Mouse (Mus musculus) kidney, postnatal 36 days (tissue): Measurements from ENCODE around the gene Mkln1.

Source experiments
- DNase-seq, 2 experiments: peaks; one replicate each; pipeline ENCODE4 v3.0.0; 2021 to 2022; ENCODE audit warnings: mixed read lengths in 2 of 2

Gene Mkln1

DNA sequence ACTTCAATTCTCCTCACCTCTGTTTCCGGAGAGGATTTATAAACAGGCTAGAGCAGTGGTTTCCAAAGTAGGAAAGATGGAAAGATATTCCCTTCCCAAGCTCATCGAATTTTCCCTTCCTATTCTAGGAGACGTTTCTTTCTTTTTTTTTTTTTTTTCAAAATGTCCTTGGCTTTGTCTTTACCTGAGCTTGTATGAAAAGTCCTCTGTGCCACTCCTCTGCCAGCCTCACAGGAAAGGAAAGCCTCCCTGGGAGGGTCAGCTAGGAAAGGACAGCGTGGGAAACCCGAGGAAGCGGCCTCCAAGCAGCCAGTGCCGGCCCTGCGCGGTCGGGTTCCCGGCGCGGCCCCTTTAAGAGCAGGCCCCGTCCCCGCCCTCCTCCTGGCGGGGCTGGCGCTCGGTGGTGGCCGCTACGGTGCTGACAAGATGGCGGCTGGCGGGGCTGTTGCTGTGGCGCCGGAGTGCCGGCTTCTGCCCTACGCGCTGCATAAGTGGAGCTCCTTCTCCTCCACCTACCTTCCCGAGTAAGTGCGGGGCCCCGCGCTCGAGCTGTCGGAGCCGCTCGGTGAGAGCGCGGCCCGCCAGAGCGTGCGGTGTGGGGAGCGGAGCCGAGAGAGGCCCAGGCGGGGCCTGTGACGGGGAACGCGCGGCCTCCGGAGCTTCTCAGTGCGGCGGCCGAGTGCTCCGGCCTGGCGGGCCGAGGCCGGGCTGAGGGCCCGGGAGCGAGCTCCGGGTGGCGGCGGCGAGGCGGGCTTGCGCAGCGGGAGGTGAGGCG is at the start of gene Mkln1:
TSS of gene Mkln1 (plus strand) at position 305 of the 775 bp plus-strand sequence.
- DNase-seq, result peak; percentile 93 to 95

DNA sequence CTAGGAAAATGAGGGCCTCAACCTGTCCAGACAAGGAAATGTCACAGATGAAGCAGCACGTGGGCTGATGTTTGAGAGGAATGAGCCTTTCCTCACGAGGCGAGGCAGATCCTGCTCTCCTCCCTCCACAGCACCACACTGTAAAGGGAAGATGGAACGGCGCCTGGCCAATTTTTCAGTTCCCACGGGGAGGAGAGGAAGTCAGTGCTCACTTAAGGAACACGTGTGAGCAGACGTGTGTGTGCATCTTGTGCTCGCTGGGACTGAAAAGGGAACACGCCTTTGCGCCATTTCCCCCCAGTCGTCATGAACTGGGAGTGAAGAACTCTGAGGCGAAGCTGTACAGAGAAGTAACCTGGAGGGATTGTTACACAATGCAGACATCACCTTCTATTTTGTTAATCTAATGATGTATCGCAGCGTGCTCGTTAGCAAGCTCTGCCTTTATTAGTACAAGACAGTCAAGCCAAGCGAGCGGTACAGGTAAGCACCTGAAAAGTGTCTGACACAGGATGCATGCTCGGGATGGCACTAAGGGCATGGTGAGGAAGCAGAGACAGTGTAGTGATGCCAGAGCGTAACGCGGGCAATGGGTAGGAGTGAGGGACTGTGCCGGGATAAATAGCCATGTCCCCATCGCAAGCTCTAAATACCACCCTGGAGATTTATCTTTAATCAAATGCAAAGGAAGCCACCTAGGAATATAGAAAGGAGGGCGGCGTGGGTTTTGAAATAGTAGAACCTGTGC is 41.9 kb upstream of the Mkln1 start:
- DNase-seq, result no peak

- peak in 1 of 2 experiments; percentile 22 for DNase-seq
Measured at GRCm38 (mm10) chr6:31357286-31357685, 41.2 kb upstream of the Mkln1 start.

- DNase-seq, result no peak
Measured at GRCm38 (mm10) chr6:31362617-31363016, 35.9 kb upstream of the Mkln1 start.

DNA sequence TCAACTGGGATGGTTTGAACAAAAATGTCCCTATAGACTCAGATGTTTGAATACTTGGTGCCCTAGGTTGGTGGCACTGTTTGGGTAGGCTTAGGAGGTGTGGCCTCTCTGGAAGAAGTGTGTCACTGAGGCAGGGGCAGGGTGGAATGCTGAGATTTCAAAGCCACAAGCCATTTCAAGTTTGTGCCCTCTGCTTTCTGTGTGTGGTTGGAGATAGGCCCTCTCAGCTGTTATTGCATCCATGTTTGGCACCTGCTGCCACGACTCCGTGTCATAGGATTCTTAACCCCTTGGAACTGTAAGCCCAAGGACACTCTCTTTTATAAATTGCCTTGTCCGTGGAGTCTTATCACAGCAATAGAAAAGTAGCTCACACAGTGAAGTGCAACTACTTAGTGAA is 34.1 kb upstream of the Mkln1 start:
- DNase-seq, result no peak

DNA sequence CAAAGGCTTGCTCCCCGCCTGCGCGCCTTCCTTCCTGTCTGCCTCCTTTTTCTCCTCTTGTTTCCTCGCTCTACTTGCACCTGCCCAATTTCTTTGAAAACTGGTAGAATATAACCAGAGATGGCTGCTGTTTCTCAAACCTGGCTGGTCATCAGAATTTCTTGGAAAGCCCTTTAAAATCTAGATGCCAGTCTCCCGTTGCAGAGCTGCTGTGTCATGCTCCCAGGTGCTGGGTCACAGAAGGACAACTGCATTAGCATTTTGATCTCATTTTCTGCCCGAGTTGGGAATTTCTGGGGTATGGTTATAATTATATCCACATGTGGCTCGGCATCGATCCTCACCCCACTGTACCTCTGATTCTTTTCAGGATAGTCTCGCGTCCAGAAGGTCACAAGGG is 30.6 kb upstream of the Mkln1 start:
- no peak for DNase-seq

DNA sequence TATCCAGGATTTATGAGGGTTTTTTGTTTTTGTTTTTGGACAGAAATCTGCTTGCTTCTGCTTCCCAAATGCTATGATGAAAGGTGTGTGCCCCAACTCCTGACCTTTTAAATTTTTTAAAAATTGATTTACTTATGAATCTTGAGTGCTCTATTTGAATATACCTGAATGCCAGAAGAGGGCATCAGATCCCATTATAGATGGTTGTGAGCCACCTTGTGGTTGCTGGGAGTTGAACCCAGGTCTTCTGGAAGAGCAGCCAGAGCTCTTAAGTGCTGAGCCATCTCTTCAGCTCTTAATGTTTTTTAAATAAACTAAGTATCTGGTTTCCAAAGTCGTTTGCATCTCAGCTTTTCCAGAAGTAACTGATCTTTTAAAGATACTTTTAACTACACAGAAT is 30.0 kb upstream of the Mkln1 start:
- DNase-seq, result no peak

- peak; percentile 53 to 77 for DNase-seq
Measured at GRCm38 (mm10) chr6:31369875-31370274, 28.7 kb upstream of the Mkln1 start.

- peak; percentile 60 to 72 for DNase-seq
Measured at GRCm38 (mm10) chr6:31370550-31371061, 27.9 kb upstream of the Mkln1 start.

- peak; percentile 64 to 68 for DNase-seq
Measured at GRCm38 (mm10) chr6:31371140-31371539, 27.4 kb upstream of the Mkln1 start.

- peak; percentile 61 to 75 for DNase-seq
Measured at GRCm38 (mm10) chr6:31372620-31373019, 25.9 kb upstream of the Mkln1 start.

DNA sequence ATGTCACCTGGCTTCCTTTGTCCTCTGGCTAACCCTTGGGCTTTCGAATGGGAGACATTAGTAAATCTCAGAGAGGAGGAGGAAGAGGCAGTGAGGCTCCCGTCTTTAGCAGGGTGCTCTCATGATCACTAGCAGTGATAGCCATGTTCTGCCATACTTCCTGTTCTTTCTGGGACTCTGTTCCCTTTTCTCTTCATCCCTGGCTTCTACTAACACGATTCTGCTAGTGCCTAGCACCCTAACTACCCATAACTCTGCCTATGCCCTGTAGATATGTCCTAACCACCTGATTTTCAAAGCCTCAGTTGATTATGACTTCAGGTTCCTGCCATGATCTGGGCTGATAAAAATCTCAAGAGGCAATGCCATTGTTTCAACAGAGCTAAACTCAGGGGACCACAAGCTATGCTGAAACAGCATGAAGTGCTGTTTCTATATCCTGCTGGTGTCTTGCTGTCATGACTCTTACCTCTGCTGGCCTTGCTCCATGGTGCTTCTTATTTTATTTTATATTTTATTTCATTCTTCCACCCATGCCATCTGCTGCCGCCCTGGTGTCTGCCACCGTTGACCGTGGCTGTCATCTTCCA is 25.4 kb upstream of the Mkln1 start:
- no peak for DNase-seq

GRCm38 (mm10) chr6:31382989-31383388 is 15.5 kb upstream of the Mkln1 start:
- no peak for DNase-seq

GRCm38 (mm10) chr6:31384794-31385193 is 13.7 kb upstream of the Mkln1 start:
- no peak for DNase-seq

DNA sequence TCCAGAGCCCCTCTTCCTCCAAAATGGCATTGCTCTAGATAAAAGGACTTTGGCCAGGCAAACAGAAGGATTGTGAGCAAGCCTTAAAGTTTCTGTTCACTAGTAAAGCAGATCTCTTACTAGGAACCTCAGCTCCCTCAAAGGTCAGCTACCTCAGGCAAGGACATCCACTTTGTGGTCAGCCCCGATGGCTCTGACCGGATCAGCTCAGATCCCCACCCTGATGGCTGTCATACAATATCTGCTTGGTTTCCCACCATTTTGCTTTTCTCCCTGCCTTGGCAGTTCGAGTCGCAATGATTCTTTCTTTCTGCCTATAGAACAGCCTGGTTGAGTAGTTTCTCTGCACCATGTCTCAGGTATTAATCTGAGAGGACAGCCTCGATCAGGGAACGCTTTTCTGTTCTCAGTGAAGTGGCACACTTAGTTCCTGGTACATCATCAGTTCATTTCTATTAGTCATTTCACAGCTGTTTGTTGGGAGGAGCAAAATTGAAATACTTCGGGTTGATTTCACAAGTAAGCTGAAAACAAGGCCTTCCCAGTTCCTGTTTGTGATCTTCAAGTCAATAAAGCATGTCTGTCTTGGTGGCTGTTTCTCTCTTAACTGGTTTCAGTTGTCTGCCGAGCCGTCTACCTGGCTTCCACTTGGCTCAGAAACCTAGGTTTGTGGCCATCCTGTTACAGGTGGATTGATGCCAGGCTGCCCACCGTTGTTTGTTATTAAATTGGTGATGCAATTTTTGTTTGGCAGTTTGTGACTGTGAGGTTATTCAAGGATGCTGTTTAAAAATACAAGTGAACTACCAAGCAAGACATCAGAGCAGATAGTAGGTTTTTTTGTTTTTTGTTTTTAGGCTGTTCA is 13.0 kb upstream of the Mkln1 start:
- no peak for DNase-seq

- no peak for DNase-seq
Measured at GRCm38 (mm10) chr6:31389716-31390115, 8.8 kb upstream of the Mkln1 start.

- peak; percentile 64 to 67 for DNase-seq
Measured at GRCm38 (mm10) chr6:31390243-31390981, 8.1 kb upstream of the Mkln1 start.

DNA sequence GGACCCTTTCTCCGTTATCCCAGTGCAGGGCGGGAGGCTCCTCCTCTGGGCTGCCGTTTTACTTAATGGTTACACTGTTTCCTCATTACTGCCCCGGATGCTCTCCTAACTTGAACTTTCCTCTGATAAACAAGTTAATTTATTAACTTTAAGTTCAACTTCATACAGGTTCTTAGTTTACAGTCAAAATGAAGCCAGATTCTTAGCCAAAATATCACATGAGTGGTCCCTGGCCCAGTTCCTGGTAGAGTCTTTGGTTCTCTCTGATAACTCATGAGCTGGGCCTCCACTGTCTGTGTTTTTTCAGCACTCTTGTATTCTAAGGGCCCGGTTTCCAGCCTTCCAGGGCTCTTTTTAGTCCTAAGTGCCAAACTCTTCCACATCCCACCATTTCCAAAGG is 5.7 kb upstream of the Mkln1 start:
- peak; percentile 62 to 72 for DNase-seq

- no peak for DNase-seq
Measured at GRCm38 (mm10) chr6:31396118-31396517, 2.4 kb upstream of the Mkln1 start.

GRCm38 (mm10) chr6:31397308-31397707 is 1.2 kb upstream of the Mkln1 start:
- peak in 1 of 2 experiments; percentile 24 for DNase-seq

DNA sequence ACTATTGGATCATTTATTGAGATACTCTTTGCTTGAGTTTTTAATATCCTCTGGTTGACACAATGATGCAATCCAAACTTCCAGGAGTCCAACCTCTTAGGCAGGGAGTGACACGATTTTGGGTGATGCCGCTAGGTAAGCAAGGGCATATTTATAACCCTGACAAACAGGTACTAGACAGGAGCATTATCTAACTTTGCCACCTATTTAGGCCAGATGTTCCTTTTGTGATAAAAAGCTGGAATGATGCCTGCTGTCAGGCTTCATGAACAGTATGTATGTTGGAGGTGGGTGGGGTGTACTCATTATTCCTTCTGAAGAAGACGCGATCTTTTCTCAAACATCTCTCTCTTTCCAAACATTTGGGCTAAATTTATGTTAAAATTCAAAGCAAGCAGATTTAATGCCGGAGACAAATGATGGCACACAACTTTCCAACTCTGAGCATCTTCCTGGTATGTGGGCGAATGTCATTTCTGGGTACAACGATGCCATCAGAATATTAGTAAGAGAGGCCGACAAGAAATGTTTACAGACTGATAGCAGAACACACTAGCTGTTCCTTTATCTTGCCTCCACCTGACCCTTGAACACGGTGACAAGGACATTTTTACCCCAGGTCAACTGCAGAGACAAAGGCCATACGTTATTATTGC is 632 bp upstream of the Mkln1 start:
- DNase-seq, result no peak
